Mouse (Mus musculus) adrenal gland, adult (tissue): ENCODE measurements at regions not wholly inside any gene's neighbourhood (a gene's known extent, or its start where the extent isn't known, plus 50 kb on each side); places are given as distances from the start of the nearest gene placed in this dataset.

Source experiments
- DNase-seq, 2 experiments: peaks; one replicate each; pipeline ENCODE4 v3.0.0; 2022 to 2023; ENCODE audit warnings: low spot score in 1 of 2; ENCODE audit not compliant: inconsistent age in 2 of 2

DNA sequence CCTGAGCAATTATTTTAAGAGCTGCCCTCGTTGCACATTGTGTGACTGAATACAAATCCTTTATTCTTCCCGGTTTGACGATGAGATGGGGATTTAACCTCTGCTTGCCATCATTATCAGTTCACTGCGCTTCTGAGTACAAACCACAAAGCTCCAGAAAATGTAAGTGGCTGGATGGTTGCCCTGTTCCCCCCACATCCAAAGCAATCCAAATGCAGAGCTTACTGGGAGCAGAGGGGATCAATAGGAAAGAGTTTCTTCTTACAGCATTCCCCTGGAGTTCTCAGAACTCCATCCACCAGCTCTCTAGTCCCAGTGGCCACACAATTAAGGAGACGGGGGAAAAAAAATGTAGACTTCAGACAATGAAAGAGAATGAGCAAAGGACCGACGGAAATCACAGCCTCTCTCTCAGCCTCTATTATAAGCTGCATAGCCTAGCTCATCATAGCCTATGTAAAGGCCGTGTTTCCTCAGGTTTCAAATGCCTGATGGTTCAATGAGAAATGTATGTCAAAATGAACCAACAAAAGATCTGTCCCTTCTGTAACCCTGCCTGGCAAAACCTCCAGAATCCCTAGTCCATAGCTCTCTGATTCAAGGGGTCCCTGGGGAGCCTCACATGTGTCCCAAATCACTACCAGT lies 191.4 kb downstream of the Lmo4 start:
- DNase-seq = no peak

GRCm38 (mm10) chr3:144012820-144013219 lies 192.2 kb downstream of the Lmo4 start:
- DNase-seq = no peak

DNA sequence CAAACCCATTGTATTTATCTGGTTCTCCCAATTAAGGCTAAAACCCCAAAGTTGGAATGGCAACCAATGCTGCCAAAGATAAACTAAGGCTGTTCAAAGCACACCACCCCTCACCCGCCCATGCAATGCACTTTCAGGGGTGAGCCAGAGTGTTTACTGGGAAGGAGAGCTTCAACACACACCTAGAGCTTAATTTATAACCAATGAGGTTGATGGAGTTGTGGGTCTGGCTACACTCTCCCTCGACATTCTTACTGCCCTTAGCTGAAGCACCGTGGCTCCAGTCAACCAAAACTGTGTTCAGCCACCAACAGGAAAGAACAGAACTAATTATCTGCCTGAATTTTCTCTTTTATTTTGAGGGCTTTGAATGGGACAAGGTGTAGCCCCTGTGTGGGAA lies 192.8 kb downstream of the Lmo4 start:
- DNase-seq = no peak

DNA sequence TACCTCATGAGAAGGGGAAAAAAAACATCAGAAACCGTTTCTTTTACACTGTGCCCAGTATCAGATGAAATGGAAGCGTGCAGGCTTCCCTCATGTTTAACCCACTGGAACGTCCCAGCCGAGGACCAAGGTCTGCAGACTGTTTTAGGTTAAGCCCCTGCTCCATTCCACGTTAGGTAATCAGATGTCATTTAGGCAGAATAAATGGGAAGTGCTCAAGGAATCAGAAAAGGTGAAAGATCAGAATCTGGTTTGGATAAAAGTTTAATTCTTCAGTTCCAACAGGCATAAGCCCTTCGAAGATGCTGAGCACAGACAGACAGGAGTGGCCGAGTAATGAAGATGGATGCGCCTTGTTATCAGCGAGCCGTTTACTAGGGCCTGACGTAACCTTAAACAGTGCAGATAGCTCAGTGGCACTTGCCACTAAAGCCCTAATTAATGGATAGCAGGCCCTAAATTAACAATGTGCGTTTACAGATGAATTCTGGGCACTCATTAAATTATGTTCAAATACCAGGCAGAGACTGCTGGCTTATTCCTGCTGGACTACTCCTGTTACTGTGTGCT lies 193.5 kb downstream of the Lmo4 start:
- DNase-seq = no peak

DNA sequence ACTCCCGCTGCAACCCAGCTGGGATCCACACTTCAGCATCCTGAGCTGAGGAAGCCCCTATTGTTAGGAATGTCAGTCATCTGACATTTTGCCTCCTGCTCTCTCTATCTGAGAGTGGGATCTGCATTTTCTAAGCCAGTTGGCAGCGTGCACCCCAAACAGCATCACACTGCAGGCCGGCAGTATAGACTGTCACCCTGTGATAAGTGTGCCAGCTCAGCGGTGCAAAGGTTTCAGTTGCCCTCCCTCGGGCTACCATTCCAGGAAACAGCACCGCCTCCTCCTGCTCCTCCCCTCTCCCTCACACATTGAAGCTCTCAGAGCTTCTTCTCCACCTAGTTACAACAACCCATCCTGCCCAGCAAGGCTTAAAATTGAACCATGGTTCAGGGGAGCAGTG lies 194.5 kb downstream of the Lmo4 start:
- DNase-seq = no peak

DNA sequence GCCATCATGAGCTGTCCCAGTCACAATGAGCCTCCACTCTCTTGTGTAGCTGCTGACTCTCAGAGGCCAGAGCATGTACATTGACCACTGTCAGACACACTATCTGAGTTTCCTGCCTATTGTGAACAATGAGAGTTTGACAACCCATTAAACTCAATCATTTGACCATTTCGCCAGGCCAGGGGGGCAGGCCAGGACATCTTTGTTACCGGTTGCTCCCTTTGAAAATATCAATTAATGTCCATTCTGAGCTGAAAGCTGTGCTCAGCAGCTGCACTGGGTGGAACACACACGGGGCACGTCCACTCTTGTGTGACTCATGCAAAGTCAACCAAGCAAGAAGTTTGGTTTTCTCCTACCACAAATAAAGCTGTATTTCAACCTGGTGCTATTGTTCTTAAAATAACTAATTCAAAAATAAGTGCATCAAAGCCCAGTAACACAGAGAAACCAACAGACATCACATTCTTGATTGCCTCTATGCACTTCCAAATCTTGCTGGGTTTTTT lies 197.9 kb downstream of the Lmo4 start:
- DNase-seq = no peak

- no peak for DNase-seq
These were observed 207.1 kb downstream of the Lmo4 start for GRCm38 (mm10) chr3:143997909-143998308.

- DNase-seq = no peak
These were observed 210.0 kb downstream of the Lmo4 start for GRCm38 (mm10) chr3:143995045-143995444.

DNA sequence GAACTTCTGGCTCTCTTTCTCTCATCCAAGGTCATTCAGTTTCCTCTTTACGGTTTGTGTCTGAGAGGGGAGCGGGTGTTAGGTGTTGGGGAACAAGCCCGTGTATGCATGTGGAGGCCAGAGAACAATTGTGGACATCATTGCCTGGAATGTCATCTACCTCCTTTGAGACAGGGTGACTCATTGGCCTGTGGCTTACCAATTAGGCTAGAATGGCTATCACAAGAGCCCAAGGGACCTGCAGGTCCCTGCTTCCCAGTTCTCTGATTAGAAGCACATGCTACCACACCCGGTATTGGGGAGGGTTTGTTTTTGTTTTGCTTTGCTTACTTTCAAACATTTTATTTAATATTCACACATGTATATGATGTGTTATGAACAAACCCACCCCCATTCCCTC lies 216.0 kb downstream of the Lmo4 start:
- no peak for DNase-seq

DNA sequence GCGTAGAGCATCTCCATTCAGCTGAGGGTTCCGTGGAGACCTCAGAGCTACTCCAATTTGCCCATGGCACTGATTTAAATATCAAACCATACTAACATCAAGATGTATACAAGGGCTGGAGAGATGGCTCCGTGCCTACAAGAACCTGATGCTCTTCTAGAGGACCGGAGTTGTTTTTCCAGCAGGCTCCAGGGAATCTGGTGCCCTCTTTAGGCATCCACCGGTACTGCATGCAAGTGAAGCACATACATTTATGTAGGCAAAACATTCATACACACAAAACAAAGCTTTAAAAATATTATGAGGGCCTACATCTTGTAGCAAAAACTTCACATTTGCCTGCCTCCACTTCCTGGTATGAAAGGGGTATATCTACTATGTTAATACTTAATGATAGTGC lies 217.0 kb downstream of the Lmo4 start:
- no peak for DNase-seq

- DNase-seq = no peak
These were observed 218.2 kb downstream of the Lmo4 start for GRCm38 (mm10) chr3:143986798-143987197.

DNA sequence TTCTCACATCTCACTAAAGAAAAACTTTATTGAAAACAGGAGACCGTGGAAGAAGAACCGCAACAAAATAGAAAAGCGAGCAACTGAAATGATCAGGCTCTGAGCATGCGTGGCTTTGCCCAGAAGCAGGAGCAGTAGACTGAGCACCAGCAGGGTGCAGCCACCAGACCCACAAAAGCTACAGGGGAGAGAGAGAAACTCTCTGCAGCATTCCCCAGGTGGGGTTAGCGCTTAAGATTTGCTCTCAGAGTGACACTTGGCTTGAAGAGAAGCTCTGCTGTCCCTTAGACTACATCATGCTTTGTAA lies 218.9 kb downstream of the Lmo4 start:
- DNase-seq = no peak

GRCm38 (mm10) chr3:143985349-143986199 lies 219.4 kb downstream of the Lmo4 start:
- DNase-seq = no peak

- no peak for DNase-seq
These were observed 226.3 kb downstream of the Lmo4 start for GRCm38 (mm10) chr3:143978703-143979102.

DNA sequence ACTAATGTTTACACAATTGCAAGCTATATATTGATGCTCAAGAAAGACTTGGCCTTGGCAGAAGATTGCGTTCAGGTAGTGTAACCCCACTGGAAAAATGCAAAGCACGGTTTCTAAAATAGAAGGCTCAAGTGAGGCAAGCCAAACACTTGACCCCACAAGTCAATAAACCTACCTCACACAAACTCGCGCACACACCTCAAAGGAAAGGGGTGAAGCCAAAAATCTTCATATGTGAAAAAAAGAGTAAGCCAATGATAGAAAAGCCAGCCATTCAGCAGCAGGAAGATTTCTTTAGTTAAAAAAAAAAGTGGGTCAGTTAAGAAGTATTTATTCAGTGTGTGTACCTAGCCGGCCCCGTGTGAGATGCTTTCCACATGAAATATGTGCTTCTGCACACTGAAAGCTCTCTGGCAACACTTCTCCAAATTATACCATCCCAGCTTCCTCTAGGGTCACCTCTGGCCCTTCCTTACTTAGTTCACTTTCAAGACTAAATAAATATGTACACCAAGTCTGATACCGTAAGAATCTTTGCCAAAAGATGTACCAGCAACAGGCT lies 227.1 kb downstream of the Lmo4 start:
- no peak for DNase-seq

DNA sequence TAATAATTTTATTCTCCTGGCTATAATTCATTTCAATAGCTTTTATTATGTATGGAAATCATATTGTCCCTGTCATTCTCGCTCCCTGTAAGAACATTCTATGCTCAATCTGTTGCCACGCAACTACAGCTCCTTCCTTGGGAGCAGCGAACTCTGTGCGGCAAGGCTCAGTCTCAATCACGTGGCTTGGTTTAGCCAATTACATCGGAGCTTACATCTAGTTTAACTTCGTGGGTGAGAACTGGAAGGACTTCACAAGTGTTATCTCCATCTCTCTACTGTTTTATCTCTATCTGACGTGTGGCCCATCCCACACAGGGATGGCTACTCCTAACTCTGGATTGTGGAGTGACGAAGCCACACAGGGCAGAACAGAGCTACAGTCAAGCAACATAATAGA lies 231.4 kb downstream of the Lmo4 start:
- DNase-seq = no peak

DNA sequence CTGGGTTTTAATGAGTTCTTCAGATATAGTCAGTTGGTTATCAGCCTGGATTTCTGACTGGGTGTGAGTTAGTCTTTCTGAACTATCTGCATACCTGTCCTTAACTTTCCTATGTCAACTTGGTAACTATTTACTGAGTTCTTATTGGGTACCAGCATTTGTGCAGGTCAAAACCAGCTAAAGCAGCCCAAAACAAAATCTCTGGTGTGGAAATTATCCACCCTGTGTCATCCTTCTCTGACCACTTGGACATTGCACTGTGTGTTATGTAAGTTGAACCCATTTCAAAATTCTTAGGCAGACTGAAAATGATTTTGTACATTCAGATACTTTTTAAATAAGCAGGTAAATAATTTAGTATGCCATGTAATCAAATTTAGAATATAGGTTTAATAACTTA lies 232.7 kb downstream of the Lmo4 start:
- no peak for DNase-seq

DNA sequence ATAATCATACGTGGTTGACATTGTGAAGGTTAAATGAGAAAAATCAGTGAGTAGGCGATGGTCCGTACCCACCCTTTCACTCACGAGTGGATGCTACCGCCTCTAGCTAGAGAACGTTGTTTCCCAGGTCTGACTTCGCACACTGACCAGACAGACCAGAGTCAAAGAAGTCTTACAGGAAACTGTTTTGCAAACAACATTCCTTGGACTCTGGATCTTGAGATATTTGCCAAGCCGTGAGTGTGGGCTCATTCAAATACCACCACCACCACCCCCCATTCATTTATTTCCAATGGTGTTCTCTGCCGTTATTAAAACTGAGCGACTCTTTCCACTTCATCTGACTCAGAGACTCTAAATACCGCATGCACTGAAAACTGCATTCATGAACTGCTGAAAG lies 234.2 kb downstream of the Lmo4 start:
- no peak for DNase-seq

GRCm38 (mm10) chr3:143955508-143955907 lies 249.5 kb downstream of the Lmo4 start:
- no peak for DNase-seq

- no peak for DNase-seq
These were observed 250.2 kb downstream of the Lmo4 start for GRCm38 (mm10) chr3:143954822-143955221.

DNA sequence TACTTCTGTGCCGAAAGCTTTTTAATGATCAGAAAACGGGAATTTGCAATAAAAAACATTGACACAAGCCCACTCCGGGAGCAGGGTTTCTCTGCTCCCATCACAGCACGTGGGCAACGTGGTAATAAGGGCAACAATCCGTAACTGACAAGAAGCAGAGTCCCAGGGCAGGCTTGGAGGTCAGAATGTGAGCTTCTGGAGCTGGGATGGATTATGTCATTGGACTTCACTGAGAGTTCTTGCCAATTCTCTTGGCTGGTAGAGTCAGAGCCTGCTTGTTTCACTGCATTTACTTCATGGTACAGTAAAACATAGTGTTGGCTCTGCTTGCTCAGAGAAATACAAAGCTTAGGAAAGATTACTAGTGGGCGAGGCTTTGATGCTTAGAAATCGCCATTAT lies 252.7 kb downstream of the Lmo4 start:
- DNase-seq = peak in 1 of 2 experiments; percentile 33

DNA sequence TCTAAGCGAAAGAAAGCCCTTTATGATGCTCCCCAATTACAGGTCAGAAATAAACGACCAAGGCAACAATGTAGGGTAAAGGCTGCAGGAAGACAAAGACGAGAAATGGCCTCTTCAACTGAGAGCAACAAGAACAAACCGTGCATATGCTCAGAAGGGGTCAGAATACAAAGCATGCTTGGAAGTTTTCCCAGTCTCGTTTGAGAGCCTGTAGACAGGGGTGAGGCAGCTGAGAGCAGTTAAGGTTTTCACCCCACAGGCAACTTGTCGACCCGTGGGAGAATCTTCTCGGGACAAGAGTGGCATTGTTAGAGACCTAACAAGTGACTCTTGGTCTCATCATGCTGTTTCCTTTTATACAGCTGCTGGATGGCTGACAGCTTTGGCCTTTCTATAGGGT lies 255.4 kb downstream of the Lmo4 start:
- DNase-seq = no peak
